Mouse (Mus musculus) embryo, embryonic 11.5 days (tissue): ENCODE results near the gene Stx7.

Source experiments
- DNase-seq: peaks from one replicate; pipeline ENCODE4 v3.0.0-alpha.2; 2012; ENCODE audit warnings: low read depth, low spot score

The Stx7 gene

DNA sequence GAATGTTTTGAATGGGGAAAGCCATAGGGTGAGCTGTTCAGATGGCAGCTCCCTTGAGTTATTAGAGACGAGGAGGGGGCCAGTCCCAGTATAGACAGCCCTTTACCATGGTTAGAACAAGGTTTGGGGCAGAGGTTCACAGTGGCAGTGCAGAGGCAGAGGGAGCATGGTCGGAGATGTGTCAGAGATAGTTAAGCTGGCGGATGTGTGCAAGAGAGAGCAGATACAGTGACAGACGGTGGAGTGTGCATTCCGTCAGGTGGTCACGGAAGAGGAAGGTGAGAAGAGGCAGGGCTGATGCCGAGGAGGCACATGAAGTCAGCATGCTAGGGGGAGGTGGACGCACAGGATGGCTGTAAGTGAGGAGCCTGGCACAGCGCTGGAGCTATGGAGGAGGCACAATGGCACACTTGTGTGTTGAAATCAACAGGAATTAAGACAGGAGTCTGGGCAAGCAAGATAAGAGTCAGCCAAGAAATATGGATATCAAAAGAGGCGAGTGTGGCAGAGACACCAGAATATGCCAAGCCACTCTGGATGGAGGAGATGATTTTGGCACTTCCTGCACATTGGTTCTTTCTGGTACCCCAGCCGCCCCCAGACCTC, 19.0 kb downstream of the Stx7 start:
- DNase-seq: no peak

DNA sequence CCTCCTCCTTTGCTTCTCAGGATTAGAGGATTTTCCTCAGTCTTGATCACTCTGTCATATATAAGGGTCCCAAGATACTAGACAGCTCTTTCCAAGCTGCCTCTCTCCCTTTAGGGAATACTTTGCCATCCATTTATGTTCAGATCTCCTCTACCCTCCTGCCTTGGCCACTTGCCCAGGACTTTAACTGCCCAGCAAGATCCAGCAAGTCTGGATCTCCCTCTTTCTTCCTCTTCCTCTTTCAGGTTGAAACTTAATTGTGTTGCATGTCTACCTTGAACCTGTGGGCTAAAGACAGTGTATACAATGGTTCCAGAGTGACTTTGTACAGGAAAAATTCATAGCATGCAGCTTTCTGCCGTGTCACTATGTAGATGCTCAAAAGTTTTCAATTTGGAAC, 19.8 kb downstream of the Stx7 start:
- no peak for DNase-seq

DNA sequence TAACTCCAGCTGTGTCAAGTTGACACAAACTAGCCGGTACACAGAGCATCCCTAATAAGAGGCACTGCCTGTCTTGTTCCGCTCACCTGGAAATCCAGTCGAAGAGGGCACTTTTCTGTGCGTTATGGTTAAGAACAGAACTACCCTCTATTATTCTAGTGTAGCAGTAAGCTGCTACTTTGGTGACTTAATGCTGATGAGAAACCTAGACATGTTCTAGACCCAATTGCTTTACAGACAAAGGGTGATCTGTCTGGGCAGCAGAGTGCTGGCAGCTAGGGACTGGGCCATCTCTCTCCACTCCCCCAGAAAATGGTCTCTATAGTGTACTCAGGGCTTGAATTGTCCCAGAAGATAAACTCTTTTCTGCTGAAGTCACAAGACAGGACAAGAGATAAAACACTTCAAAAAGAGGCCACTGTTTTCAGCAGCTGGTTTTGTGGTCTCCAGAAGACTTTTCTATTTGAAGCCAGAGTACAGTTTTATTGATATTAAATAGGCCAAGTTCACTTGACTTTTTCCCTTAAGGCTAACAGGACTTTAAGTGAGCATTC, 22.9 kb downstream of the Stx7 start:
- DNase-seq: no peak

GRCm38 (mm10) chr10:24173210-24174001, 24.3 kb downstream of the Stx7 start:
- DNase-seq: peak; percentile 67

GRCm38 (mm10) chr10:24190392-24190791, 41.3 kb downstream of the Stx7 start:
- no peak for DNase-seq

- no peak for DNase-seq
Observed at GRCm38 (mm10) chr10:24191977-24192376, 42.9 kb downstream of the Stx7 start.

GRCm38 (mm10) chr10:24199303-24199702, 50.2 kb downstream of the Stx7 start:
- DNase-seq: no peak

DNA sequence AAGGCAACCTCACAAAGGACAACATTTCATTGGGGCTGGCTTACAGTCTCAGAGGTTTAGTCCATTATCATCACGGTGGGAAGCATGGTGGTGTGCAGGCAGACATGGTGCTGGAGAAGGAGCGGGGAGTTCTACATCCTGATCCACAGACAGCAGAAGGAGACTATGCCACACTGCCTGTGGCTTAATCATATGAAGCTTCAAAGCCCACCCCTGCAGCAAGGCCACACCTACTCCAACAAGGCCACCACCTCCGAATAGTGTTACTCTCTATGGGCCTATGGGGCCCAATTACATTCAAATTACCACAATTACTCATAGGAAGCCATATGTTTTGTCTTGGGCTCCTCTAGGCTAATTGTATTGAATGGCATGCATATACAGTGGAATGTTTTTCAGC, 51.0 kb downstream of the Stx7 start:
- DNase-seq: no peak

- no peak for DNase-seq
Observed at GRCm38 (mm10) chr10:24210075-24210474, 61.0 kb downstream of the Stx7 start.

DNA sequence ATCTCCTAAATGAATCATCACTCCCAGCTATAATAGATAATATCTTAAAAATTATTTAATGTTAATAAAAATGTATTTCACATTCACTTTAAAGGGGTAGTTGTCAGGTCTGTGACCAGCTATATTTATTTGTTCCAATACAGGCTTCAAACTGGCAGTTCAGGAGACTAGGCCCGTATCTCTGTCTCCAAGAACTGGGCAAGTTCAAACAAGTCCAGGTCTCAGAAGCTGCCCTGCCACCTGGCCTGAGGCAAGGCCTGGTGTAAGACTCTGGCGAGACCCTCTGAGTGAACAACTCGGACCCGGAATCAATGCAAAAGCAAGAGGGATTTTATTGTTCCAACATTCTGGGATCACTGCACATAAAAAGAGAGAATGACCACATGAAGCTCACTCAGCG, 64.2 kb downstream of the Stx7 start:
- no peak for DNase-seq

GRCm38 (mm10) chr10:24217558-24218268, 68.6 kb downstream of the Stx7 start:
- DNase-seq: no peak

DNA sequence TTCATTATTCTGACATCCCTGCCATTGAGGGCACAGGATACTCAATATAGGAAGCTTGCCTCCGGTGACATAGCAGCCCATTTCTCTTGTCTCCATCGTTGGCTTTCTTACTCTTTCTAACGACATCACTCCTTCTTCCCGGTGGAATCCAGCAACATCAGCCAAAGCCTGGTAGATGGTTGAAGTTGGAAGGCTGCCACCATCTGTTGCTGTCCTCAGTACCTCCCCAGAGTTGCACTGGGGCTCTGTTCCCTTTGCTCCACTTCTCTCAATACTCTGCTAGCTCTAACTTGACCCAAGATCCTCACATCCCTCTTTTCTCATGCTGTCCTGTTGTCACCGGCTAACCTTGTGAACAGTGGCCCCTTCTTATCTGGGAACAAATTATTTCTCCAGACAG, 71.8 kb downstream of the Stx7 start:
- no peak for DNase-seq

GRCm38 (mm10) chr10:24222911-24223310, 73.8 kb downstream of the Stx7 start:
- DNase-seq: no peak

GRCm38 (mm10) chr10:24223449-24224143, 74.5 kb downstream of the Stx7 start, which contains the start of gene Moxd1:
TSS of gene Moxd1 (plus strand) at chr10:24223517.
- no peak for DNase-seq

DNA sequence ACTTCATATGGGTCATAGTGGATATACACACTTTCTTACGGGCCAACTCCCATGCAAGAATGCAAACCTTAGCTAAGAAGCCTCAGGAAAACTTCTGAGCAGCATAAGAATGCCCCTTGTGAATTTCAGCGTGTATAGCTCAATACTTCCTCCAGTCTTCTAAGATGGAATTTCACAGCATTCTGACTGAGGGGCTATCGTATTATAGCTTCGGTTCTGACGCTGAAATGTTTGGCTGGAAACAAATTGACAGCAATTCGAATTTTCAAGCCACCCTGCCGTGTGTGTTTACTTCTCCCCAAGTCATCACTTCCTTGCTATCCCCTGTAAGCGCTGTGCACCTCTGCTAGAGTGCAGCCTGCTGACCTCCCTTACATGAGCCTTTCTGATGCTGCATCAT, 75.5 kb downstream of the Stx7 start:
- DNase-seq: no peak

DNA sequence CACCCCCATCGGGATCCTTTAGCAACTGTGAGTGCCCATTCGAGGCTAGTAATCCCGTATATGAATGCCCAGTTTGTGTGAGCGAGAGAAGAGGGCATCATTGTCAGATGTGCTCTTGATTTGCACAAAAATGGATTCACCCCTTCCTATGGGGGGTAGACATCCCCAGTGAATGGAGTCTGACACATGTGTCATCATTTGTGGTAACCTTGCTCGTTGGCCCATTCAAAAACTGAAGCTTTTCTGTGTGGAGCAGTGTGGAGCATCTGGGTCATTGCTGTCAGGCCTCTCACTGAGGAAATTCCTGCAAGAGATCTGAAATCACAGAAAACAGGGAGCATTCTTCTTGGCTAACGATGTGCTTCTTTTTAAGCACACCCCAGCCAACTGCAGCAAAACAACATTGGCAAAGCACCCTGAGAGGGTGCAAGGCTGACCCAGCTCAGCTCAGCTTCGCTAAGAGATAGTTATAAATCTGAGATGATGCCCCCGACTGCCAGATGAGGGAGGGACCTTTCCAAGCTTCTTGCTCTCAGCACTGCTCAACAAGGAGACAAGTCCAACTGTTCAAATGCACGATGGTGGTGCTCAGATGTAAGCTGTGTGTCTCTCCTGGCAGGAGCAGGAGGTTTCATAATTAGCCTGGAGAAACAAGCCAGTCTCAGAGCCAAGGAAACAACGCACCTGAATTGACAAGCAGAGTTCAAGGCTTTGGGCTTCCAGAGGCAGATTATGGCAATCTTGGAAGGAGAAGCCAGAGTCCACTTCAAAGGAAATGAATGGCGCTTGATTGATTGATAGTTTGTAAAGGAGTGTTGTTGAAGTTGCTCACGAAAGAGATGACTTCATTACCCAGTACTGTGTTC, 79.4 kb downstream of the Stx7 start:
- no peak for DNase-seq

DNA sequence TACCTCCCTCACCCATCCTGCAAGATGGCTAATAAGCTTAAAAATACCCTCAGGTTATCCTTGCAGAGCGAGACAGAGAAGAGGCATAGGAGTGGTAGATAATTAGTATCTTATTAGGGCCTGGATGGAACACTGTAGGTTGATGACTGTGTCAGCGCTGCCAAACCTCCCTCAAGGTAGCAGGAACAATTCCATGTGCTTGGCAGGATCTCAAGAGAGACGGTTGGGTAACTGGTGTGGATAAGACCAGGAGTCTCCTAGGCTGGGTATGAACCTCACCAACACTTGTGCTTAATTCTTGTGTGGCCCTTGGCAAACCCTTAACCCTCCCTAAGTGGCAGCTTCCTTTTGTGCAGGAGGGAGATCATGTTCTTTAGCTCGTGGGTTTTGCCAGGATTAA, 83.2 kb downstream of the Stx7 start:
- no peak for DNase-seq

DNA sequence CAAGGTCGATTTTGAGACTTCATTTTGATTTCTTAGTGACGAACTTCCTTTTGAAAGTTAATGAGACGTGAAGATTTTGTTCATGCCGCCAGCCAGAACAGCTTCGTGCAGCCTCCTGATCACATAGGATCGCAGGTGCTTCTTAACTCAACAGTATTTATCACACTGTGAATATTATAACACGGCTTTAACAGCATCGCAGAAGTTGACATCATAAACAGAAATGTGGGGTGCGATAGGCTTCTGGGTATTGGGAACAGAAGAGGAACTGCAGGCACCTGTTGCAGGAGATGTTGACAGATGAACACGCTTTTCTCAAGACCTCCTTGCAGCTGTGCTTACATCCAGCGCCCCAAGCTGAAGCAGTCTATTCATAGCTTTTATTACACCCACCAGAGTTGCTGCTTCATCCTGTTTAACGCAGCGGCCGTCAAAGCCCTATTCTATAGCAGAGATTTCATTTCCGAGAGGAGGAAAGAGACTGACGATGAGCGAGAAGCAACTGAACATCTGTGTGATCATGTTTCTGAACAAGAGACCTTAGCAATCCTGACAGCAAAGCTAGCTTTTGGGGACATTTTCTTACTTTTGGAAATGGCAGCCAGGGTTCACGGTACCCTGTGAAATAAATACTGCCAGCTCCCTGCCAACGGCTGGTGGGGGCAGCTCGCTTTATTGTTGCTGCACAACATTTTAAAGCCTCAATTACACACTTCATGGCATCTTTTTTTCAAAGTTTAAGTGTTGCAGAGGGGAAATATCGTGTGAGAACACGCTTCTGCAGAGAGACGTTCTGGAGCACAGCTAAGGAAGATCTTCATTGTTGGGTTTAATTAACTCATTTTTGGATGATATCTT, 86.6 kb downstream of the Stx7 start:
- no peak for DNase-seq
